Mouse (Mus musculus): Measurements from ENCODE around the gene B3gnt7. TPM values are rescaled to one million over a fixed set of nuclear protein-coding genes. Genes with fewer than 3 reads are reported as not detected.

Gene B3gnt7
- total RNA-seq, 4 experiments from 2014 or later = 0.63 to 2.1 (median 1.1) TPM

- DNase-seq (ENCODE audit: low spot score in 2 of 2) = no peak
Measured at GRCm38 (mm10) chr1:86343969-86344861, 41.6 kb downstream of the B3gnt7 start.

- no peak for DNase-seq (ENCODE audit: low spot score in 2 of 2)
Measured at GRCm38 (mm10) chr1:86345069-86345468, 42.4 kb downstream of the B3gnt7 start.

- no peak for DNase-seq (ENCODE audit: low spot score in 2 of 2)
Measured at GRCm38 (mm10) chr1:86345956-86346355, 43.3 kb downstream of the B3gnt7 start.

- DNase-seq (ENCODE audit: low spot score in 2 of 2) = no peak
Measured at GRCm38 (mm10) chr1:86346851-86347715, 44.5 kb downstream of the B3gnt7 start.

GRCm38 (mm10) chr1:86347716-86348045 is 45.0 kb downstream of the B3gnt7 start:
- no peak for DNase-seq (ENCODE audit: low spot score in 2 of 2)

- no peak for DNase-seq (ENCODE audit: low spot score in 2 of 2)
Measured at GRCm38 (mm10) chr1:86348083-86348482, 45.5 kb downstream of the B3gnt7 start.

- no peak for DNase-seq (ENCODE audit: low spot score in 2 of 2)
Measured at GRCm38 (mm10) chr1:86348801-86349200, 46.2 kb downstream of the B3gnt7 start.

- no peak for DNase-seq (ENCODE audit: low spot score in 2 of 2)
Measured at GRCm38 (mm10) chr1:86349201-86349600, 46.6 kb downstream of the B3gnt7 start.

- no peak for DNase-seq (ENCODE audit: low spot score in 2 of 2)
Measured at GRCm38 (mm10) chr1:86349696-86350095, 47.1 kb downstream of the B3gnt7 start.

GRCm38 (mm10) chr1:86350576-86350975 is 47.9 kb downstream of the B3gnt7 start:
- DNase-seq (ENCODE audit: low spot score in 2 of 2) = no peak

GRCm38 (mm10) chr1:86354186-86354585 is 51.6 kb downstream of the B3gnt7 start:
- no peak for DNase-seq (ENCODE audit: low spot score in 2 of 2)

Small RNAs within 50 kb of the gene (microRNA-seq; reads per million reads assigned to microRNA genes)
- gene mmu-mir-3535 = 32.2 to 139 reads per million in 2 experiments

Other genes starting within 250 kb of the B3gnt7 start
- 100 to 1,000 TPM; 117 to 122 (median 118) TPM for gene Psmd1, start 238.4 kb upstream of the B3gnt7 start, total RNA-seq (2022)
- not detected for gene Htr2b, start 190.9 kb upstream of the B3gnt7 start, total RNA-seq (2022)
- gene Gm21972, start 169.2 kb upstream of the B3gnt7 start, total RNA-seq (2022) = 1 to 10 TPM in 3 of 4 experiments, not detected in 1; 4.5 to 7.4 (median 6.4) TPM
- gene Armc9, start 148.1 kb upstream of the B3gnt7 start, total RNA-seq (2022) = 10 to 100 TPM; 35.5 to 52.4 (median 43.3) TPM
- 100 to 1,000 TPM; 138 to 171 (median 146) TPM for gene Ncl, start 56.6 kb downstream of the B3gnt7 start, total RNA-seq (2022)
- not detected for gene Nmur1, start 123.4 kb downstream of the B3gnt7 start, total RNA-seq (2022)
- not detected for gene Tex44, start 123.5 kb downstream of the B3gnt7 start, total RNA-seq (2022)
- 100 to 1,000 TPM; 420 to 464 (median 444) TPM for gene Ptma, start 223.9 kb downstream of the B3gnt7 start, total RNA-seq (2022)